Mouse (Mus musculus) small intestine, adult 2 months (tissue): ENCODE results near the gene Efl1.

Source experiments
- CTCF ChIP-seq: fragments of 200-500 bp; IDR thresholded peaks from 2 replicates; pipeline ENCODE4 v1.5.1; 2012; ENCODE audit warnings: low read depth, mild to moderate bottlenecking, control low read depth, inconsistent platforms, low read length, moderate library complexity, mixed read lengths; ENCODE audit not compliant: insufficient replicate concordance, insufficient read length; ENCODE audit errors: extremely low read depth
- POLR2A ChIP-seq: fragments of 200-500 bp; IDR thresholded peaks from 2 replicates; pipeline ENCODE4 v1.6.1; 2012; ENCODE audit warnings: low read depth, mild to moderate bottlenecking, control low read depth, inconsistent platforms, low read length, moderate library complexity

DNA sequence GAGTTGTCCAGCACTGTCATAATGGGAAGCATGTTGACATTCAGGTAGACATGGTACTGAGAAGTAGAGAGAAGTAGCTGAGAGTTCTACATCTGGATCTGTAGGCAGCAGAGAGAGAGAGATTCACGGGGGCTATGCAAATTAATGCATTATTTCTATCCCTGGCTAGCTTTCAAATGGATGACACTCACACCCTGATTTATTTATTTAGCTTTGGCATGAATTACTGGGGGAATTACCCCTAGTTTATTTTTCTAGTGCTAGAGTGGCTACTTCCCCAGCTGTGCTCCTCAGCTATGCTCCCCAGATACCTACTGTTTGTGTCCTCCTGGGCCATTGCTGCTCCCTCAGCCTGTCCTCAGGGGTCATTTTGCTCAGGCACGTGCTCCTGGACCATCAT, 144.2 kb downstream of the Efl1 start:
- TF ChIP-seq CTCF (no peak), POLR2A (no peak)
